Comparison of ENCODE assay signal across 8 mouse cellular contexts in the genomic region with DNA sequence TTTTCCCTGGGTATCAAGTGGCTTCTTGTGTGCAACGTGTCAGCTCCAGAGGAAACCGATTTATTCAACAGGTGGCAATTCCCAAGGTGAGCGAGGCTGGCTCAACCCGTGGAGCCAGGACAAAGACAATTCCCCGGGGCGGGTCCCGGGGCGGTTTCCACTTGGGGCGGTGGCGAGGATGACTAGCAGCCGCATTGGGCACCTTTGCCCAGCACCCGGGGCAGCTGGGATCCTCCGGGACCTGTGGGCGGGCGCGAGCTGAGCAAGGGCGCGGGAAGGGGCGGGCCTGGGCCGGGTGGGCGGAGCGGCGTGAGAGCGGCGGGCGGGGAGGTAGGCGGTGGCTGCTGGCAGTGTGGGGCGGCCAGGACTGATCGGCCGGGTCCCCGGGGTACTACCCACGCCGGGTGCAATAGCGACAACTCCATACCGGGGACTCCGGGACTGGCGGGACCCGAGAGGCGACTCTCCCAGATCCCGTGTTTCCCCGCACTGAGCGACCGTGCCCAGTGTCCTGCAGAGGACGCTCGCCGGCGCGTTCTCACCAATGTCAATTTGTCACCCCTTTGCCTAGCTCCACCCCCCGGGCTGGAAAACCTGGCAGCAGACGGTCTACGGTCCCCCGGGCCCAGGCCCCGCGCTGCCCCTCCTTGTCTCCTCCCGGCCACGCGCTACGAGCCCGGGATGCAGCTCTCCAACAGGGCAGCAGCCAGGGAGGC. TPM values are rescaled to one million over a fixed set of nuclear protein-coding genes. Genes with fewer than 3 reads are reported as not detected.
DNase-seq lines count a peak whose midpoint lies in the region; ATAC-seq lines count a peak whose summit lies in the region.

No protein-coding gene starts in this region.

- under 1% methylated on average over 59 of the region's 59 CpGs for WGBS in hindbrain, embryonic 10.5 days

- no peaks in the 10 kb centered on the region for H3K9me3 ChIP-seq in hindbrain, embryonic 10.5 days

- no peaks in the 10 kb centered on the region for H3K36me3 ChIP-seq in hindbrain, embryonic 10.5 days

- H3K4me1 ChIP-seq in hindbrain, embryonic 10.5 days (replicated peaks) = peaks cover 32% of the 10 kb centered on the region

- no peaks in the 10 kb centered on the region for H3K27me3 ChIP-seq in hindbrain, embryonic 10.5 days (ENCODE audit: insufficient read depth, poor library complexity, severe bottlenecking)

- peak; percentile 85 for ATAC-seq in frontal cortex, adult (ENCODE audit: low TSS enrichment)

- H3K4me3 ChIP-seq in hindbrain, embryonic 10.5 days = peak overlapping the region; percentile 70

- peak overlapping the region; percentile 91 for H3K27ac ChIP-seq in hindbrain, embryonic 10.5 days

- peak; percentile 91 for DNase-seq in MN1 (ENCODE audit: low spot score)
- DNase-seq in cerebellum, adult 8-10 months = peak; percentile 90
- DNase-seq in hindbrain, embryonic 10.5 days (ENCODE audit: low spot score) = peak; percentile 88
- DNase-seq in layer of hippocampus, postnatal 14 days (ENCODE audit: low spot score in 2 of 2) = peak; percentile 83 to 88
- peak; percentile 93 for DNase-seq in lung, postnatal 10 days
- DNase-seq in ovary, postnatal 14 days (ENCODE audit: low spot score) = peak; percentile 80
- peak; percentile 86 for DNase-seq in thymus, postnatal 25 days

RNA-seq across cellular contexts. Expression of gene Parp16, which starts 19.8 kb away (rescaled TPM):
- 7.7 and 8.0 TPM in 2 replicates for polyA plus RNA-seq in hindbrain, embryonic 10.5 days (2016; fragmentation: Nextera tagmentation; extraction: Ambion mirVana)
- 1 to 10 TPM; 4.1 TPM for total RNA-seq in layer of hippocampus, postnatal 14 days (2021)

RNA-seq across cellular contexts. Expression of gene Cilp, which starts 50.0 kb away (rescaled TPM):
- polyA plus RNA-seq in hindbrain, embryonic 10.5 days (2016; fragmentation: Nextera tagmentation; extraction: Ambion mirVana) = 0.25 TPM in 1 of 2 replicates, not detected in the other
- total RNA-seq in layer of hippocampus, postnatal 14 days (2021) = under 1 TPM; 0.07 to 0.14 TPM

Comparison
In these comparisons a context has a peak if more than half of its experiments do, and no peak if none do; other contexts are left out.
1. Peak in every context shown above with its lines: DNase-seq, ATAC-seq, H3K4me3 ChIP-seq and H3K27ac ChIP-seq.